Mouse (Mus musculus): ENCODE data around the gene Dtx3. TPM values are rescaled to one million over a fixed set of nuclear protein-coding genes. Genes with fewer than 3 reads are reported as not detected.

Dtx3 gene
- polyA plus RNA-seq, 1 experiment from 2014 or later = 92.4 TPM

DNA sequence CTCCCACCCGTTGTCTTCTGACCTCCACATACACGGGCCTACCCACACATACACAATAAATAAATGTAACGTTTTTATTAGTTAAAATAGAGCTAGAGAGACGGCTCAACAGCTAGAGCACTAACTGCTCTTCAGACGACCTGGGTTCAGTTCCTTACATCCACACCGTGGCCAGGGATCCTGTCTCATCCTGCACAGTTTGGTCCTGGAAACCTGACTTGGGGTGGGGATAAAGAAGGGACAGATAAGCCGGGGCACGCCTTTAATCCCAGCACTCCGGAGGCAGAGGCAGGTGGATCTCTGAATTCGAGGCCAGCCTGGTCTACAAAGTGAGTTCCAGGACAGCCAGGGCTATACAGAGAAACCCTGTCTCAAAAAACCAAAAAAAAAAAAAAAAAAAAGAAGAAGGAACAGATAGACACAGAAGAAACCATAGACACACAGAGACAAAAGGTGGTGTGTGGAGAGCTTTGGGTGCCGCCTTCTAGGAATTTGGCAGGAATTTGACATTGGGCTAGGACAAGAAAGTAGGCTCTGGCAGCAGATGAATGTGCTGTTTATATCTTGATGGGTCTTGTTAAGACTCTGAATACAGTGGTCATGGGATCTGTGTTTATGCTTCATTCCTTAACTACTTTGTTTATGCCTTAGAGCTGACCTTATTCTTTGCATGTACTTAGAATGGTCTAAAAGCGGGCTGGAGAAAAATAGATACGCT, 18.3 kb upstream of the Dtx3 start:
- Histone ChIP-seq H3K36me3 (ENCODE audit: insufficient read depth) (no peaks in the 10 kb centered on the region), H3K4me3 (ENCODE audit: low read depth, low read length) (no peak overlapping the region), H3K9ac (no peak overlapping the region), H3K9me3 (ENCODE audit: low read depth, low read length) (no peaks in the 10 kb centered on the region), H3K4me1 (ENCODE audit: insufficient read depth) (no peaks in the 10 kb centered on the region), H3K27ac (ENCODE audit: low read depth) (no peak overlapping the region), H3K4me2 (no peak overlapping the region), H3K27me3 (ENCODE audit: insufficient read depth, low read length) (no peaks in the 10 kb centered on the region)
- no peak for DNase-seq
- no peak for ATAC-seq (ENCODE audit: insufficient read depth)
- 76% methylated on average over 13 of the region's 13 CpGs for WGBS
- no peak for TF ChIP-seq CTCF (IDR thresholded peaks at IDR 0.05; ENCODE audit: low read depth)

- Histone ChIP-seq H3K27me3 (ENCODE audit: insufficient read depth, low read length) (no peaks in the 10 kb centered on the region), H3K4me3 (ENCODE audit: low read depth, low read length) (no peak overlapping the region), H3K4me2 (no peak overlapping the region), H3K9ac (no peak overlapping the region), H3K36me3 (ENCODE audit: insufficient read depth) (peaks cover 5% of the 10 kb centered on the region; the same call in 1 of the 2 replicates), H3K27ac (ENCODE audit: low read depth) (no peak overlapping the region), H3K9me3 (ENCODE audit: low read depth, low read length) (no peaks in the 10 kb centered on the region), H3K4me1 (ENCODE audit: insufficient read depth) (no peaks in the 10 kb centered on the region)
- TF ChIP-seq CTCF (IDR thresholded peaks at IDR 0.05; ENCODE audit: low read depth) = no peak
- ATAC-seq (ENCODE audit: insufficient read depth) (no peak), DNase-seq (no peak)
- 84% methylated on average over 8 of the region's 8 CpGs for WGBS
Observed at GRCm38 (mm10) chr10:127213272-127213671, 17.7 kb upstream of the Dtx3 start.

DNA sequence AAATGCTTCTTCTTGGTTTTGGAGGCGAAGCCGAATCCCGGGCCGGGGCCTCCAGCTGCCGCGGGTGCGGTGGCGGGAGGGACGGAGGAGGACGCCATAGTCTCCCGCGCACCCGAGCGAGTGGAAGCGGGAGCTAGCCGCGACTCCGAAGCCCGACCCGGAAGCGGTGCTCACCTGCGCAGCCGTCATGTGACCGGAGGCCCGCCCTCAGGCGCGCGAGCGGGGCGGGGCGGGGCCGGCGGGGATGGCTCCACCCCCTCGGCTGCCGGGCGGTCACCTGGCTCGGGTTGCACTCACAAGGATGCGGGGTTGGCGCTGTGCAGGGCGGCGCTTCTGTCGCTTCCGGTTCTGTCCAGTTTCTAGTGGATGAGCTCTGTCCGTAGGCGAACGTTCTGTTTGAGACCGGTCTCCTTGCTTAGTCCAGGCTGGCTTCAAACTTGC, 15.9 kb upstream of the Dtx3 start, which contains the start of gene Pip4k2c:
Gene Pip4k2c, minus strand, starts transcription at position 172 of the 441 bp plus-strand sequence.
- H3K4me3 ChIP-seq (ENCODE audit: low read depth, low read length) = peak within 1 kb of the TSS; percentile 81
- H3K9ac ChIP-seq = peak within 1 kb of the TSS; percentile 75
- H3K4me2 ChIP-seq = peak within 1 kb of the TSS; percentile 91
- peak; percentile 98 for ATAC-seq (ENCODE audit: insufficient read depth)
- H3K27me3 ChIP-seq (ENCODE audit: insufficient read depth, low read length) = no peaks in the 10 kb centered on the region
- H3K36me3 ChIP-seq (ENCODE audit: insufficient read depth) = peaks cover 19% of the 10 kb centered on the region
- H3K27ac ChIP-seq (ENCODE audit: low read depth) = 0 out of 2 replicates have a peak within 1 kb of the TSS, but pooled peaks have one; percentile 14
- no peak for TF ChIP-seq CTCF (IDR thresholded peaks at IDR 0.05; ENCODE audit: low read depth)
- DNase-seq = peak; percentile 91
- H3K9me3 ChIP-seq (ENCODE audit: low read depth, low read length) = no peaks in the 10 kb centered on the region
- WGBS = 1% methylated on average over 47 of the region's 47 CpGs
- H3K4me1 ChIP-seq (ENCODE audit: insufficient read depth) = no peaks in the 10 kb centered on the region

DNA sequence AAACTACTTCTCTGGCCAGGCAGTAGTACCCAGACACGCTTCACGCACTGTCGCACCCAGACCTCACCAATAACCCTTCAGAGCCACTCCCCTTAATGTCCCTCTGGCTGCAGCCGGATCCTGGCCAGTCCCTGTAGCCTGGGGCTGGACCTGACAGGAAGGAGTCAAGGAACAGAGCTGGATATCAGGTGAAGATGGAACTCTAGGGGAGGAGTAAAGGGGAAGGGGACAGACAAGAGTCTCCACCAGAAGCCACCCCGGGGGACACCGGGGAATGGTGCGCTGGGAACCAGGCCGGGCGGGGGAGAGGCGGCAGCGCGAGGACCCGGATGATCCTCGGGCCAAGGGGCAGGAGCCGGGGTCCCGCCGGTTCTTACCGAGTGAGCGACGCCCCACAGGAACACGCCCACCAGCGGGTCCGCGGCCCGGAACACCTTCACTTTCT, 15.5 kb upstream of the Dtx3 start:
- no peak for TF ChIP-seq CTCF (IDR thresholded peaks at IDR 0.05; ENCODE audit: low read depth)
- no peaks in the 10 kb centered on the region for H3K27me3 ChIP-seq (ENCODE audit: insufficient read depth, low read length)
- DNase-seq = peak; percentile 53
- H3K4me3 ChIP-seq (ENCODE audit: low read depth, low read length) = peak overlapping the region; percentile 81
- H3K36me3 ChIP-seq (ENCODE audit: insufficient read depth) = peaks cover 23% of the 10 kb centered on the region
- peak; percentile 72 for ATAC-seq (ENCODE audit: insufficient read depth)
- peak overlapping the region; percentile 75 for H3K9ac ChIP-seq
- H3K4me2 ChIP-seq = peak overlapping the region; percentile 91
- WGBS = under 1% methylated on average over 24 of the region's 25 CpGs
- no peaks in the 10 kb centered on the region for H3K9me3 ChIP-seq (ENCODE audit: low read depth, low read length)
- no peak overlapping the region for H3K27ac ChIP-seq (ENCODE audit: low read depth)
- no peaks in the 10 kb centered on the region for H3K4me1 ChIP-seq (ENCODE audit: insufficient read depth)

DNA sequence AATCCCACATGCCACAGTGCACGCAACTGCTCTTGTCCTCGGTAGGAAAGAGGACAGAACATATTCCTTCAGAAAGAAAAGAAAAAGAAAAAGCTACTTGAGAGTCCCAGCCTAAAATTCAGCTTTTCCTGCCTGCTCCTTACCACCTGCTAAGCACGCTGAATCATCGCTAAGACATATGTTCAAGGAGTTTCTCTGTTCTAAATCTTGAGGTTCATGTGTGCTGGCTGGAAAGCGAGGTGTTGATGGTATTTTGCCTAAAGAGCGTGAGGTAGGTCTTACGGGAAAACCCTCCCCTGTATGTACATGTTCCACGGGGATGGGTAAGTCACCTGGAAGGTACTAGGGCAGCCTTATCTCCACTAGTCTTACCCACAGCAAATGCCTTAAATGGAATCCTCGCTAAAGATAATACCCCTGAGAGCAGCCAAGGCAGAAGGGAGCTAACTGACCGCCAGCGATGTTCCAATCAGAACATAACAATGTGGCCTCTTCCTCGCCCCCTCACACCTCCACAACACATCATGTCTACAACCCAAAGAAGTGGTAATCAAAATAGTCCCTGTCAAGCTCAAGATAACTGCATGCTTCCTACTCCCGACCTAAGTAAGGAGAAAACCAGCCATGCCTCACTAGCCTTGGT, 14.5 kb upstream of the Dtx3 start:
- ATAC-seq (ENCODE audit: insufficient read depth) = no peak
- Histone ChIP-seq H3K4me3 (ENCODE audit: low read depth, low read length) (peak overlapping the region; percentile 81), H3K4me1 (ENCODE audit: insufficient read depth) (no peaks in the 10 kb centered on the region), H3K4me2 (peak overlapping the region; percentile 91), H3K27me3 (ENCODE audit: insufficient read depth, low read length) (no peaks in the 10 kb centered on the region), H3K27ac (ENCODE audit: low read depth) (no peak overlapping the region), H3K9me3 (ENCODE audit: low read depth, low read length) (no peaks in the 10 kb centered on the region), H3K9ac (peak overlapping the region; percentile 75), H3K36me3 (ENCODE audit: insufficient read depth) (peaks cover 31% of the 10 kb centered on the region)
- WGBS = 77% methylated on average over 13 of the region's 13 CpGs
- no peak for DNase-seq
- TF ChIP-seq CTCF (IDR thresholded peaks at IDR 0.05; ENCODE audit: low read depth) = no peak

DNA sequence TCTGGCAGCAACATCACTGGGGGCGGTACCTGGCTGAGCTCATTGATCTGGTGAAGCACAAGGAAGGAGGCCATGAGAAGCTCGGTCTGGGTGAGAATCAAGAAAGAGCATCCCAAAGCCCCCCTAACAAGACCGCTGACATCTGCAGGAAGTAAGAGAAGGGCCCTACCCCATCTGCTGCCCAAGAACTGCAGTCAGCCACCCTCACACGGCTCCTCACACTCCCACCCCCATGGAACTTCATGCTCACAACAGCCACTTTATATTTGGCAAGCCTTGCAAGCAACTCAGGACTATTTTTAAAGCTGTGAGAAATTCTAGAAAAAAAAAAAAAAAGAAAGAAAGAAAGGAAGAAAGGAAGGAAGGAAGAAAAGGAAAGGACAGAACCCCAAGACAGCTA, 13.4 kb upstream of the Dtx3 start:
- DNase-seq (no peak), ATAC-seq (ENCODE audit: insufficient read depth) (no peak)
- Histone ChIP-seq H3K27ac (ENCODE audit: low read depth) (no peak overlapping the region), H3K4me1 (ENCODE audit: insufficient read depth) (no peaks in the 10 kb centered on the region), H3K36me3 (ENCODE audit: insufficient read depth) (peaks cover 40% of the 10 kb centered on the region), H3K4me2 (no peak overlapping the region), H3K9me3 (ENCODE audit: low read depth, low read length) (no peaks in the 10 kb centered on the region), H3K27me3 (ENCODE audit: insufficient read depth, low read length) (no peaks in the 10 kb centered on the region), H3K9ac (no peak overlapping the region), H3K4me3 (ENCODE audit: low read depth, low read length) (no peak overlapping the region)
- 74% methylated on average over 4 of the region's 4 CpGs for WGBS
- TF ChIP-seq CTCF (IDR thresholded peaks at IDR 0.05; ENCODE audit: low read depth) = no peak

- ATAC-seq (ENCODE audit: insufficient read depth) = peak; percentile 68
- no peak overlapping the region for H3K4me3 ChIP-seq (ENCODE audit: low read depth, low read length)
- H3K4me1 ChIP-seq (ENCODE audit: insufficient read depth) = no peaks in the 10 kb centered on the region
- WGBS = 70% methylated on average over 10 of the region's 10 CpGs
- no peaks in the 10 kb centered on the region for H3K27me3 ChIP-seq (ENCODE audit: insufficient read depth, low read length)
- DNase-seq = no peak
- H3K9me3 ChIP-seq (ENCODE audit: low read depth, low read length) = no peaks in the 10 kb centered on the region
- TF ChIP-seq CTCF (IDR thresholded peaks at IDR 0.05; ENCODE audit: low read depth) = no peak
- H3K36me3 ChIP-seq (ENCODE audit: insufficient read depth) = peaks cover 59% of the 10 kb centered on the region
- H3K27ac ChIP-seq (ENCODE audit: low read depth) = peak overlapping the region; percentile 58; the same call in 1 of the 2 replicates
- no peak overlapping the region for H3K9ac ChIP-seq
- H3K4me2 ChIP-seq = peak overlapping the region; percentile 20; the same call in 1 of the 2 replicates
Observed at GRCm38 (mm10) chr10:127205373-127205772, 9.8 kb upstream of the Dtx3 start.
